Mouse (Mus musculus) ES-CJ7 (cell line): ENCODE results near the gene Eif4b.

Experiments used
- DNase-seq: peaks from one replicate; pipeline ENCODE4 v3.0.0; 2011; ENCODE audit warnings: low read depth, low spot score

Gene Eif4b

DNA sequence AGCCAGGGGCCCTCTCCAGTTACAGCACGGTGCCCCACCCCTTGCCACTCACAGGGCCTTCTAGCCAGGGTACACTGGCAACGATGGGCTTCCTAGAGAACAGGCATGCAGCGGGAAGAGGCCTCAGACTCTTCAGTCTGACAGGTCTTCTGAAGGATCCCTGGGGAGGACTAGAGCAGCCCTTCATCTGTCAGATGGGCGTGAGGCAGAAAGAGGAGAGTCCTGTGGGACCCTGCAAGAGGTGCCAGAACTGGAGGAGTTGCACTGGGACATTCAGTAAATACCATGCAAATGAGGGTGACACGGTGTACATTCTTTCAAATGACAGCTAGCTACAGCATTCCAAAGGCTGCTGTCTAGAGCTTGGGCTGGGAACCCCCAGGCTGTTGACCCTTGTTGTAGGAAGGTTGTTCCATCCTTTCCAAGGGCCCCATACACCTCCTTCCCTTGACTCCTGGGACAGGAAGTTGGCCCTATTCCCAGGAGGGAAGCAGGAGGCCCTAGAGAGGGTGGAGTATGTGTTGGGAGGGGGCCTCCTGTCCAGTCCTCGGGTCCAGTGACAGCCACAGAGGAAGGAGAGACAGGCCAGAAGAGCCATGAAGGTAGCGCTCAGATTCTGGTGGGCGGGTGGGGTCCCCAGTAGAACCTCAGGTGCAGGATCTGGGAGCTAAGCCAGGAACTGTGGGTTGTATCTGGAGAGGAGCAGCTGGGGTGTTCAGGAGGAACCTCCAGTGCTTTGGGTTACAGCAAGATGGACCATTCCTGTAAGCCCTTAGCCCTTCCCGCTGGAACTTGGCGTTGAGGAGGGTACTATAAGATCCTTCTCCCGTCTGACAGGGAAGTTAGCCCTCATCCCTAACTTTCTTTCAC, 28.3 kb downstream of the Eif4b start:
- DNase-seq, result no peak

DNA sequence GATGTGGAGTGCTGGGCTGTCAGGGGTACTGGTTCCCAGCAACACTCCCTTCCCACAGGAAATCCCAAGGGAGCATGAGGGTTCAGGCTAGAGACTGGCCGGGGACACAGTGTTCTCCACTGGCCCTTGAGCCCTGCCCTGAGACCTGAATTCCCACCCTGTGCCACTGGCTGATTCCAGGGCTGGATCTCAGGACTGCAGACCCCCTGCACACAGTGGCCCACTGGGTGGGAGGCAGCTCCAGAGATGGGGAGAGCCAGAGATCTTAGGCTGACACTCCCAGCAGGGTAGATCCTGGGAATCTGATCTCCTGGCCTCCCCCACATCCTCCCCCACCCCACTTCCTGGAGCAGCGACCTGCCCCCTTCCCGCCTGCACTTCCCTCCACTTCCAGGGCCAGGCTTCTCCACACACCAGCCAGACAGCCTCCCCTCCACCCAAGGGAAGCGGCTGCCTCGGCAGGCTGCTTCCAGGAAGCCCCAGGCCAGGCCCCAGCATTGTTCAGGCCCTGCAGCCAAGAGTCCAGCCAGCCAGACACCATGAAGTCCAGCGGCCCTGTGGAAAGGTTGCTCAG, 29.1 kb downstream of the Eif4b start:
- no peak for DNase-seq

DNA sequence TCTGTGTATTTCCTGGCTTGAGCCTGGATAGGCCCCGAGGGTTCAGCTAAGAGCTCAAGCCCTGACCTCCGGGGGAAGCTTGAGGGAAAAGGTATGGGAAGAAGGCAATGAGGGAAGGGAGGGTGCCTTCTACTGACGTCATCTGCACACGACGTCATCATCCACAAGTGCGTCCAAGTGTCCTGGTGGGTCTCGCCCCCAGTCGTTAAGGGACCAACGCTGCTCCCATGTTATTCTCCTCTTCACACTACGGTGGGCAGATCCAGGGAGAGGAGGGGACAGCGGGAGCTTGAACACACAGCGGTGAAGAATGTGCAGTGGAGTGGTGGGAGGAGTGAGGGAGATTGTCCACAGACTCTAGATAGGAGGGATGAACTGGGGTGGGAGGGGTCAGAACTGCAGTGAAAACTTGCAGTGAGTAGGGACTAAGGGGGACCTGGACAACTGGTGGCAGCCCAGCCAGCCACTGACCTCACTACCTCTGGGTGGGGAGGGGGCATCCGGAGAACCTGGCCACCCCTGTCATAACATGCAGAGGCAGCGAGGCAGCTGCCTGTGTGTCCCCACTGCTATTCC, 29.9 kb downstream of the Eif4b start:
- no peak for DNase-seq

DNA sequence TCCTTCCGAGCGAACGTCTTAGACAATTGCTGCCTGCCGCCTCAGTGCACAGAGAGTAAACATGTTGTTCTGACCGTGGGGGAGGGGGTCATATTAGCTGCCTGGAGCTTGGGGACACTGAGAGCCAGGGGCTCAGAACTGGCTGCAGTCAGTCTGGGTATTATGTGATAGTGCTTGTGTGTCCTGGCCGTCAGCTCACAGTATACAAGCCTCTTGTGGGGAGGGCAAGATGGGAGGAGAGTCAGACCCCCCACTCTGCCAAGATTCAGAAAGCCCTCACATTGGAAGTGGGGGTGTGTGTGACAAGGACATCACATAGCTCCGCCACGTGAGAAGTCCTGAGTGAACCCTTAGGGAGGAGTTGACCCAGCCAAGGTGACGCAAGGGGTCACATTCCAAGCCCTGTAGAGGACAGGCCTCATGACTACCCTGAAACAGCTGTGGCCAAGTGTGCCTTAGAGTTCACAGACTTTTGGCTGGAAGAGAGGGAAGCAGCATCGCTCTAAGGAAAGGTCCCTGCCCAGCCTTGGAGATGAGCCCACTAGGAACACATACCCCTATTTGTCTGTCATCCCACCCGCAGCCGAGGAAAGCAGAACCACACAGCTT, 30.5 kb downstream of the Eif4b start:
- peak; percentile 50 for DNase-seq

DNA sequence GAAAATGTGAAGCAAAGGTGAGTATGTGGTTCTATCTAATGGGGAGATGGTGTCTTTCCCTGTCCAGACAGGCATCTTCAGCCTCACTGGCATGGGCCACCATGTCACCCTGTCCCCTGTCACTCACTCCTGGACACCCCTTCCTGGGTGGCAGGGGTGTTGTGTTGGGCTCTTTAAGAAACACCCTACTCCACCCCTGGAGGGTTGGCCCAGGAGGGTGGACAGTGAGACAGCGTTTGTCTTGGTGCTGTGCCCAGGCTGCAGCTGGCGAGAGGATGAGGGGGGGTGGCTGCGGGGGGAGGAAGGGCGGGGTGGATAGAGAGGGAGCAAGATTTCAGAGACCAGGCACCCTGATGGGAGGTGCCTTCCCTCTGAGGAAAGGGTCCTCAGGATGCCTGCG, 31.8 kb downstream of the Eif4b start:
- no peak for DNase-seq

DNA sequence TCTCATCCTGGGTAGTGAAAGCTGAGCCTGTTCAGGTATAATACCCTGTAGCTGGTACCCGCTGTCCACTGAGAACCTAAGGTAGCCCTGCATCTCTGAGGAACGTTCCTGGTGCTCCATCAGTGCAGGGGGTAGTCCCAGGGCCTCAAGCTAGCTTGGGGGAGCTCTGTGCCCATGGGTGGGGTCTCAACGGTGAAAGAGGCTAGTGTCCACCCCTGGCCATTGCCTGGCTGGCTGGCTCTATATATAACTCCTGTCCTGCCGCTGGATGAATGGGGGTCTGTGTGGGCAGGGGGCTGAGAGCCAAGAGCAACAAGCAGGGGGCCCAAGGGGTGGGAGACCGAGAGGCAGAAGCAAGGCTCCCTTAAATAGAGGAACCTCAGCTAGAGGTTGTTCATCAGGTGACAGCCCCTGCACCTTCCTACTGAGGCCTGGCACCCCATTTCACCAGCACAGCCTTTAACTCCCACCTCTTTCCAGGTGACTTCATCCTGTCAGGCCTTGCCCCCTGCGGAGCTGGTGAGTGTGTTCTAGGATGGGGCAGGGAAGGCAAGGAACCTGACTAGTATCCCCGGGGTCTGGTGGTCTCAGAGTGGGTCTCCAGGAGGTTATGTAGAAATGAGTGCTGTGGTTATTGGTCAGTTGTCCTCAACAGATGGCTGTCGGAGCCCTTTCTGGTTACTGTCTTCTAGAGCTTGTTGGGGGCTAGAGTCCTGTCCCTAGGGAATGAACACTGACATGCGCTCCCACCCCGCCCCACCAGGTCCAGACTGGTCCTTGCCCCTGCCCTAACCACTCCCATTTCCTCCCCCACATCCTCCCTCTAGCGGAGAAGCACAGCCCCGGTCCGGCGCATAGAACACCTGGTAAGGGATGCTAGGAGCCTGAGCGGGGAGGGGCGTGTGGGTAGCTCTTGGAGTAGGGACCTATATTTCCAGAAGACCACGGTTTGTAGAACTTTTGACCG, 32.5 kb downstream of the Eif4b start:
- peak; percentile 66 for DNase-seq

DNA sequence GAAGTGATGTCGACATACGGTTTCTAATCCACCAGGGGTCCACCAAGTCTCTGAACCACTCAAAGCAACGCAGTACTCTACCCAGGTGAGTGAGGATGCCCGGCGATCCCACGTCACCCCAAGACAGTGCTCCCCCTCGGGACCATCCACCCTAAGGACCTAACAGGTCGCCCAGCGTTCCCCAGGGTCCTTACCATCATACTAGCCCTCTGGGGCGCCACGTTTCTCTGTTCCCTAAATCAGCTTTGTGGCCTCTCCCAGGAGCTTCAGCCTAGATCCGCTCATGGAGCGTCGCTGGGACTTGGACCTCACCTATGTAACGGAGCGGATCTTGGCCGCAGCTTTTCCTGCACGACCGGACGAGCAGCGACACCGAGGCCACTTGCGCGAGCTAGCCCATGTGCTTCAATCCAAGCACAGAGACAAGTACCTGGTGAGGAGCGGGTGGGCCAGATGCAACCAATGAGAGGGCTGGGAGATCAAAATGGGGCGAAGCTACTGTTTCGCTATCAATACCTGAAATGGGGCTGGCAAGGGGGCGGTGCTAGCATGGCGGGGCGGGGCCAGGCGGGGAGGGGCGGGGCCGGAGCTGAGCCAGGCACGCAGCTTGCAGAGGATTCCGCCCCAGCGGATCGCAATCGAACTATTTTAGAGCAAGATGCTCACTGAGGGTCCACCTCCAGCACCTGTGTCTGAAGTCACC, 33.3 kb downstream of the Eif4b start:
- DNase-seq, result peak; percentile 69

DNA sequence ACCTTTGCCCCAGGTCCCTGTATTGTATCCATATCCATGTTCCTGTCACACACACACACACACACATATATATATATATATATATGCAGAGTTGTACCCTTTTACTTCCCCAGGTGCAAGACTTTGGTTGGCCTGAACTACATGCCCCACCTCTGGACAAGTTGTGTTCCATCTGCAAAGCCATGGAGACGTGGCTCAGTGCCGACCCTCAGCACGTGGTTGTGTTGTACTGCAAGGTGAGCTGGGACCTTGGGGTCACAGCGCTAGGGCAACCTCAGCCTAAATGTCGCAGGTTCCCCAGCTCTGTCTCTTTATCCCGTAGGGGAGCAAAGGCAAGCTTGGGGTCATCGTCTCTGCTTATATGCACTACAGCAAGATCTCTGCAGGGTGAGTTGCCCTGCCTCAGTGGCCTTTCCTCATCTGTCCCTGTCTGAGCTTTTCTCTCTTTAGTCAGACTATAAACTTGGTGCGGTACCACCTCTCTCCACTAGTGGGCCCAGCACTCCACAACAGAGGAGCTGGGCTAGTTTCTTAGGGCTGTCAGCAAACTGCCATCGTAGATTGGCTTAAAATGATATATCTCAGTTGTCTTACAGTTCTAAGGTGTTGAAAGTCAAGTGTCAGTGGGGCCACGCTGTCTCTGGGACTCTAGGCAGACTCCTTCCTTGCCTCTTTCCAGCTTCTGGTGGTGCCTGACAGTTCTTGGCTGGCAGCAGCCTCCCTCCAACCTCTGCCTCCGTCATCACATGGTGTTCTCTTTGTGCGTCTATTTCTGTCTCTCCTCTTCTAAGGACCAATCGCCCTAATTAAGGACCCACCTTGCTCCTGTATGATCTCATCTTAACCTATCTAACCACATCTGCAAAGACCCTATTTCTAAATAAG, 34.4 kb downstream of the Eif4b start:
- DNase-seq, result peak; percentile 81

DNA sequence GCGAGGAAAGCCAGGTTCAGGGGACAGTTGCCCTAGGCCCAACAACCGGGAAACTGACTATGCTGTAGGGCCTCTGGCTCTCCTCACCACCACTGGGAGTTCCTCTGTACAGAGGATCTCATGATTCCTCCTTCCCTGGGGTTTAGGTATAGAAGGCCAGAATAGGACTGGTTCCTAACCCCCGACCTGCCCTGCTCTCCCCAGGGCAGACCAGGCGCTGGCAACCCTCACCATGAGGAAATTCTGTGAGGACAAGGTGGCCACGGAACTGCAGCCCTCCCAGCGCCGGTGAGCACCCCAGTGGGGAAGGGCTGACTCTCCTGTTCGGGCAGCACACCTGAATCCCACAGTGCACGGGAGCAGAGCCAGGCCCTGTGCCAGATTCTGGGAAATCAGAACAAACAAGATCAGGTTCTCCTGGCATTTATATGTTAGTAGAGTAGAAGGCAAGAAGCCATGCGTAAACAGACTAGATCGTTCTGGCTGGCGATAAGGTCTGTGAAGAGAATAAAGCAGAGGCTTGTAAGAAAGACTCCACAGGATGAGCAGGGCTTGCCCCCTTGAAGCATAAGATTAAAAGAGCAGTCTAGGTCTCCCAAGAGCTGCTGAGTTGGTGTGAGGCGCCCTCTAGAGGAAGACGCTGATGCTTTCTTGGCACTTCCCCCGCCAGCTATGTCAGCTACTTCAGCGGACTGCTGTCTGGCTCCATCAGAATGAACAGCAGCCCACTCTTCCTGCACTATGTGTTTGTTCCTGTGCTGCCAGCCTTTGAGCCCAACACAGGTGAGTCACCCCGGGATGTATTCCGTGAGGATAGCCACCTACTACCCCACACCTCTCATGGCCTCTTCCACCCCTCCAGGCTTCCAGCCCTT, 35.3 kb downstream of the Eif4b start:
- peak; percentile 88 for DNase-seq

DNA sequence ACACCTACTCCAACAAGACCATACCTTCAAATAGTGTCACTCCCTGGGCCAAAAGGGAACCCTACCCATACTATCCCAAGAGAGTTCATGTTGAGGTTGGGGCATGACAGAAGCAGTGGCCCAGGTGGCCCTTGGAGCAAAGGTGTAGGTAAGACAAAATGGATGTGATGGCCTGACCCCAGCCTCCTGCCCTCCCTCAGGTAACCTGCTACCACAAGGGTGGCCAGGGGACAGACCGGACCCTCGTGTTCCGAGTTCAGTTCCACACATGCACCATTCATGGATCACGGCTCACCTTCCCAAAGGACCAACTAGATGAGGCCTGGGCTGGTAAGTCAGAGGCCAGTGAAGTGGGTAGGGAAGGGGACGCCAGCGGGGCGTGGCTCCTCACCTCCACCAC, 36.7 kb downstream of the Eif4b start:
- no peak for DNase-seq

DNA sequence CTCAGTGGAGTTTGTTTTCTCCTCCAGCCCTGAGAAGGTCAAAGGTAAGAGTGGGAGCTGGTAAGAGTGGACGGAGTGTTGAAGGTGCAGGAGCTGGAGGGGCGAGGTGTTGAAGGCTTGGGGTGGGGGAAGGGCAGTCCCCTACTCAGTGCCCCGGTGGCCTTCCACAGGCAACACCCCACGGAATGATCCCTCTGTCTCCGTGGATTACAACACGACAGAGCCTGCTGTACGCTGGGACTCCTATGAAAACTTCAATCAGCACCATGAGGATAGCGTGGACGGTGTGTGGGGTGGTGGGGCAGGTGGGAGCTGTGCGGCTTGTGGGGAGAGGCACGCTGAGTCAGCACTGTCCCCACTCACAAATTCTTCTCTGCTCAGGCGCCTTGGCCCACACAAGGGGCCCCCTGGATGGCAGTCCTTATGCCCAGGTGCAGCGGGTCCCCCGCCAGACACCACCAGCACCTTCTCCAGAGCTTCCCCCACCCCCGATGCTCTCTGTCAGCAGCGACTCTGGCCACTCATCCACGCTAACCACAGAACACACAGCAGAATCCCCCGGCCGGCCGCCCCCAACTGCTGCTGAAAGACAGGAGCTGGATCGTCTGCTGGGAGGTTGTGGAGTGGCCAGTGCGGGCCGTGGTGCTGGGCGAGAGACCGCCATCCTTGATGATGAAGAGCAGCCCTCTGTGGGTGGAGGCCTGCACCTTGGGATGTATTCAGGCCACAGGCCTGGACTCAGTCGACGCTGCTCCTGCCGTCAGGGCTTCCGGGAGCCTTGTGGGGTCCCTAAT, 37.3 kb downstream of the Eif4b start:
- DNase-seq, result no peak

DNA sequence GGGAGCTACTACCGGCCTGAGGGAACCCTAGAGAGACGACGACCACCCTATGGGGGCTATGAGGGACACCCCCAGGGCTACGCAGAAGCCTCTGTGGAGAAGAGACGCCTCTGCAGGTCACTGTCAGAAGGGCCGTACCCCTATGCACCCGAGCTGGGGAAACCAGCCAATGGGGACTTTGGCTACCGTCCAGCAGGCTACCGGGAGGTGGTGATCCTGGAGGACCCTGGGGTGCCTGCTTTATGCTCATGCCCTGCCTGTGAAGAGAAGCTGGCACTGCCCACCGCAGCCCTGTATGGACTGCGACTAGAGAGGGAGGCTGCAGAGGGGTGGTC, 37.9 kb downstream of the Eif4b start:
- no peak for DNase-seq

DNA sequence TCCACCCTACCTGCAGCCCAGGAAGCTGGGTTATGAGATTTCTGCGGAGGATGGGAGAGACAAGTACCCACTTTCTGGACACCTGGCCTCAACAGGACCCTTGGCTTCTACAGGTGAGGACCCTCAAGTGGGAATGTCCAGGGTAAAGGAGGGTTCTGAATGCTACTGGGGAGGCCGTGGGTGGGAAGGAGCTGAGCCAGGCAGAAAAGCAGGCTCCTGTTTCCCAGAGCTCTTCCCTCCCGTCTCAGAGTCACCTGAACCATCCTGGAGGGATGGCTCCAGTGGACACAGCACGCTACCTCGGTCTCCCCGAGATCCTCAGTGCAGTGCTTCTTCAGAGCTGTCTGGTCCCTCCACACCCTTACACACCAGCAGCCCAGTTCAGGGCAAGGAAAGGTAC, 38.6 kb downstream of the Eif4b start:
- no peak for DNase-seq

DNA sequence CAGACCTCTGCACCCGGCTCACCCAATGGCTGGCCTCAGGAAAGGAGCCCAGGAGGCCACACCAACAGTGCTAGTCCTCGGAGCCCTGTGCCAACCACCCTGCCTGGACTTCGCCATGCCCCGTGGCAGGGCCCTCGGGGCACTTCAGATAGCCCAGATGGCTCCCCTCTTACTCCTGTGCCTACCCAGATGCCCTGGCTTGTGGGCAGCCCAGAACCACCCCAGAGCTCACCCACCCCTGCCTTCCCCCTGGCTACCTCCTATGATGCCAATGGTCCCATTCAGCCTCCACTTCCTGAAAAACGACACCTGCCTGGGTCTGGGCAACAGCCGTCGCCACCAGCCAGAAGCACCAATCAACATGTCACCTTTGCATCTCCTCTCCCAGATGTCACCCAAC, 39.3 kb downstream of the Eif4b start:
- DNase-seq, result no peak

DNA sequence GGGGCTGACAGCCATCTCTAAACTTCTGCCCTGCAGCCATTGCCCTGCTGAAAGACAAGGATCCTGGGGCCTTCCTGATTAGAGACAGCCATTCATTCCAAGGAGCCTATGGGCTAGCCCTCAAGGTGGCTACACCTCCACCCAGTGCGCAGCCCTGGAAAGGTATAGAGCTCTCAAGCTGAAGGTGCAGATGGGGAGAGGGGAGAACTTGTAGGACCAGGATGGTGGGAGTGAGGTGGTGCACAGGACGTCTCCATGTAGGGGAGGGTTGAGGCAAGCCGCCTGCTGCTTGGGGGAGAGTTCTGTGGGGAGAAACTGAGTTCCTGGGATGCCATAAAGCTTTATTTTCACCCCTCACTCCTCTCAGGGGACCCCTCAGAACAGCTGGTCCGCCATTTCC, 40.1 kb downstream of the Eif4b start:
- DNase-seq, result no peak

DNA sequence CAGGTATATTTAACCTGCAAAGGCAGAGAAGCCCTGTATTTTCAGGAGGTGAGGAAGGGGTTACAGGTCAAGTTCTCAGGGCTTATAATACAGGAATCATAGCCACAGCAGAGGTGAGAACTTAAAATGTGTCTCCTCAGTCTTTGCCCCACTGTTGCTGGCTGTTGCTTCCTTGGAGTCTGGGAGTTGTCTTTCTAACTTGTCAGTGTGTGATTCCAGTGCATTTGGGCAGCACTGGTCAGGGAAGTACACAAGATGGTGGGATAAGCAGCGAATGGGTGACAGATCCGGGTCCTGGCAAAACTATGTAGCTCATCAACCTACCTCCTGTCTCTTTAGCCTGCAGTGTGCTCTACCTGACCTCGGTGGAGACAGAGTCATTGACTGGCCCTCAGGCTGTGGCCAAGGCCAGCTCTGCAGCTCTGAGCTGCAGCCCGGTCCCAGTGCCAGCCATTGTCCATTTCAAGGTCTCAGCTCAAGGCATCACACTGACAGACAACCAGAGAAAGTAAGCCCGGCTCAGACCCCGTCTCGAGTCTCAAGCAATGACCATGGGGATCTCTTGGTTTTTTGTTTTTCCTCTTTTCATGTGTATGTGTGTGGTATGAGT, 41.2 kb downstream of the Eif4b start:
- no peak for DNase-seq

DNA sequence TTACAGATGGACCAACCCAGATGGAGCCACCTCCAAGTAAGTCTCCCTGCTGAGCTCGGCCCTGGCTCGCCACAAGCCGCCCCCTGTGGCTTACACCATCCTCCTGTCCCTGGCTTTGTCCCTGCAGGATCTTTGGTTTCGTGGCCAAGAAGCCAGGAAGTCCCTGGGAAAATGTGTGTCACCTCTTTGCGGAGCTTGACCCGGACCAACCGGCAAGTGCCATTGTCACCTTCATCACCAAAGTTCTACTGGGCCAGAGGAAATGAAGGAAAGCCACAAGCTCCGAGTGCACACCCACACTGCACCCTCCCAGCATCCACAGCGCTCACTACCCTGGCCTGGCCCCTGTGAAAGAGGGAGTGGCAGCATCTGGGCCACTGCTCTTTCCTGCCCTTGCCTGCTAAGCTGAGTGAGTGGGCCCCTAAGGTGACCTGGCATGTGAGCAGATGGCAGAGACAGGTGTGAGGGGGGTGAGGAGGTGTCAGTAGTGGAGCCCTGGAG, 42.2 kb downstream of the Eif4b start:
- no peak for DNase-seq
